Mouse (Mus musculus) CD8-positive naive resting alpha-beta T cell, adult 2 months (primary cell): Measurements from ENCODE around the gene E130308A19Rik.
"Not testable (repeated sequence)": the region's sequence is repeated elsewhere in the genome, so short reads cannot be mapped to it uniquely, and the experiment has no call there.

ENCODE experiments used
- DNase-seq, 2 experiments: peaks; one replicate each; pipeline ENCODE4 v3.0.0; 2022; ENCODE audit warnings: low read depth in 2 of 2, low spot score in 2 of 2

The E130308A19Rik gene

DNA sequence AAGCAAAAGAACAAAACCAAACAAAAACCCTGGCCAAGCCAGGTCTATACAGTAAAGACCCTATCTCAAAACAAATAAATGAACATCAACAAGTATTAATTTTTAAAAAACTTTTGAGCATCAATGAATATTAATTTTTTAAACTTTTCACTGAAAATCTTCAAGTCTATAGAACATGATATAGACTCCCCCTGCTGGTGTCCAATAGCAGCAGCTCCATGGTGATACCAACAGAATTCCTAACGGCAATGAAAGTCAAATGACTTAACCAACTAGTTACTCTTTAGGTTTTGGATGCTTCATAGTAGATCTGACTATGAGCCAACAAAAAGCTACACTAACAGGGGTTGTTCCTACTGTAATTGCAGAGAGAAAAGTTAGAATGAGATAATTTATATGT lies 154.6 kb downstream of the E130308A19Rik start:
- DNase-seq: no peak

DNA sequence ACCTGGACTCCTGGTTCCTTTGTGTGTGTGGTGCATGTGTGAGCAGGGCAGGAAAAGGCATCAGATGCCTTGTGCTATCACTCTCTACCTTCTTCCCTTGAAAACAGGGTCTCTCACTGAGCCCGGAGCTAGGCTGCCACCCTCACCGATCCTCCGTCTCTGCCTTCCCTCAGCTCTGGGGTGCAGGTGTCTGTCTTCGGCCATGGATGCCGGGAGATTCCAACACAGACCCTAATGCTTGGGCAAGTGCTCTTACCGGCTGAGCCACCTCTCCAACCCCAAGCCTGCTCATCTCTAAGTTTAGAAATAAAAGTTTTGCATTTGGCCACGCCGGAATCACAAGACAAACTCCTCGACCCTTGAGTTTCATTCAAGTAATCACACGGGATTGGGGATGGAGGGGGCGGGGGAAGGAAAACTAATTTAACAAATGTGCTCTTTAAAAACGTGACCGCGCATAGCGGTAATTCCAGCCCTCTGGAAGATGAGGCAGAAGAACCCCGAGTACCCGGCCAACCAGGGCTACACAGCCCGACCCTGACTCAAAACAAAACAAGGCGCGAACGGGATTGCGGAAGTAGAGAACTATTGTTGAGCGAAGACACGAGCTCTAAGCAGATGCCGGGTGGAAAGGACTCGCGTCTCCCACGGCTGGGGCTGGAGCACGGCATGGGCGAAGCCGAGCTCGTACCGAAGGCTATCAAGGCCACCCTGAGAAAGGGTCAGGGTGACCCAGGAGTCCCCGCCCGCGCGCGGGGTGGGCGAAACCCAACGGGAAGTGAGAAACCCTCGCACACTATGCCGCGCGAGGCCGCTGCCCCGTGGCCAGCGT lies 157.1 kb downstream of the E130308A19Rik start:
- DNase-seq: peak in 1 of 2 experiments; percentile 34

DNA sequence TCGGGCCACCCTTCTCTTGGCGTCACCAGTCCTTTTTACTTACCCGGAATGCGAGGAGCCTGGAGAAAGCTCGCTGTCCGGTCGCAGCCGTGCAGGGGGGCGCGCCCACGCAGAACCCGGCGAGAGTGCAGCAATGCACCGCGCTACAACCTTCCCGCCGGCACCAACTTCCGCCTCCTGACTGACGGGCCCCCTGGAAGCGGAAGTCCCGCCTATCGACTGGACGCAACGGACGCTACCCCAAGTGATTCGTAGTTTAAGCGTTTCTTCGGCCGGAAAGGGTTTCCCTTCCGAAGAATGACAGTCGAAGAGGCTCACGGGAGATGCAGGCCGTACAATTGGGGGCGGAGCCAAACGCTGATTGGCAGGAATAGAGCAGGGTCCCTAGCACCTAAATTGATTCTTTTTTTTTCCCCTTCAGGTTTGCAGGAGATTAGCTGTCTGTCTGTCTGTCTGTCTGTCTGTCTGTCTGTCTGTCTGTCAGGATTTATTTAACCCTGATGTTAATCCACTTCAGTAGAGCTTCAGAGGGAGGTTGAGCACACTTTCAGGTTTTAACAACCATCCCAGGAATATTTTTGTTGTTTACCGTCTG lies 157.8 kb downstream of the E130308A19Rik start:
- peak; percentile 92 to 95 for DNase-seq

DNA sequence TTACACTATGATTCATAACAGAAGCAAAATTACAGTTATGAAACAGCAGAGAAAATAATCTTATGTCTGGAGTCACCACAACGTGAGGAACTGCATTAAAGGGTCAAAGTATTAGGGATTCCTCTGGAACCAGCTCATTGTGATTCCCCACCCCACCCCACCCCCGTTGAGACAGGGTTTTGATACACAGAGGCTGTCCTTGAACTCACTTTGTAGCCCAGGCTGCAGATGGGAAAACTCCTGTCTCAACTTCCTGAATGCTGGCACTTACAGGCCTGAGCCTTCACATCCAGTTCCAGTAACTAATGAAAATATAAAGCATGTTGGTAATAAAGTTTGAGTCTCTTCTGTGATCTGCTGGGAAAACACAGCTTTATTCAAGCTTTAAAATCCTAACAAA lies 159.4 kb downstream of the E130308A19Rik start:
- no peak for DNase-seq

DNA sequence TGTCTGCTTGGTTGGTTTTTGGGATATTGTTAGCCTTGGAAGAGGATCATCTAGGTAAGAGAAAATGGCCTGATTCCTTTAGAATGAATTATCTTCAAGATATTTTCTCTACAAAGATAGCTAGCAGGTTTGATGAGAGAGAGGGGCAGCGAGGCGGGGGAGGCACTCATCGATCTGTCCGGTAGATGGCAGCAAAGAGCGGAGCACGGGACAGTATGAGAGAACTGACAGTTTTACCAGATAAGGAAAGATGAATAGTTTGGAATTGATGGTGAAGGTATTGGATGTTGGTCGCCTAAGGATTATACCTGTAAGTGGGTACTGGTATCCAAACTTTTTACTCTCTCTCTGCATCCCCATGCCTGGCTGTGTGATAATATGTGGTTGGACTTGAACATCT lies 160.7 kb downstream of the E130308A19Rik start:
- peak; percentile 74 to 81 for DNase-seq

DNA sequence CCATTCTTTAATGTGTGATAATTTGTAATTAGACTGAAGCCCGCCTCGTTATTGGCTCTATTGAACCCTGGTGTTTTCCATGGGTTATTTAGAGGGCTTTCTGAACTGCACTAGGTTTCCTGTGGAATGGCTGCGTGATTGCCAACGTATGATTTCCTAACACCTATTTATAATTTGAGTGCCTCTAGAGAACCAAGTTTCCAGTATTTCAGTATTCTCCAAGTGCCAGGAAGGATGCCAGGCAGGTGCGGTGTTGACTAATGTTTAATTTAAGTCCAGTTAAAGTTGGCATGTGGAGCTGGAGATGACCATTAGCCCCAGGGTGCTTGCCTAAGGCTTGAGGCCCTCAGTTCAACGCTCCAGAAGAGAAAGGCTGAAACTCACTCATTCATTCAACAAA lies 161.1 kb downstream of the E130308A19Rik start:
- DNase-seq: no peak

DNA sequence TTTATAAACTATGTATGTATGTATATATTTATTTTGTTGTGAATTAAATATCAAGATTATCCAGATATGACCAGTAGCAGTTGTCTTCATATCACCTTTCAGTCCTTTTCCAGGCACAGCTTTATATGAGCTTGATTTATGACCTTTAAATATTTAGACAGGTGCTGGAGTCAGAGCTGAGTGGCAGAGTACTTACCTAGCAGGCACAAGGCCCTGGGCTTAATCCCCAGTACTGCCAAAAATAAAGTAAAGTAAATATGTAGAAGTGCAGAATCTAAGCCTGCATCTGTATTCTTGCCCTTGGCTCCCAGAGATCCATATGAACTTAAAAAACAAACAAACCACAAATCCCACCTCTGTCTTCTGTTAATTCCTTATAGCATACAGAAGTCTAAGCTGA lies 163.0 kb downstream of the E130308A19Rik start:
- no peak for DNase-seq

DNA sequence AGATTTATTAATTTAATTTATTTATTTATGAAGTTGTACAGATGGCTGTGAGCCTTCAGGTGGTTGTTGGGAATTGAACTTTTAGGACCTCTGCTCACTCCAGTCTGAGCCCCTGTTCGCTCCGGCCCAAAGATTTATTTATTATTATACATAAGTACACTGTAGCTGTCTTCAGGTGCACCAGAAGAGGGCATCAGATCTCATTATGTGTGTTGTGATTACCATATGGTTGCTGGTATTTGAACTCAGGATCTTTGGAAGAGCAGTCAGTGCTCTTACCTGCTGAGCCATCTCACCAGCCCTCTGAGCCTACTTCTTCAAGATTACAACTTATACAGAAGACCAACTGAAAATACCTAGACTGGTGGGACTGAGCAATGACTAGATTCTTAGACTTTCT lies 167.6 kb downstream of the E130308A19Rik start:
- DNase-seq: not testable (repeated sequence)

DNA sequence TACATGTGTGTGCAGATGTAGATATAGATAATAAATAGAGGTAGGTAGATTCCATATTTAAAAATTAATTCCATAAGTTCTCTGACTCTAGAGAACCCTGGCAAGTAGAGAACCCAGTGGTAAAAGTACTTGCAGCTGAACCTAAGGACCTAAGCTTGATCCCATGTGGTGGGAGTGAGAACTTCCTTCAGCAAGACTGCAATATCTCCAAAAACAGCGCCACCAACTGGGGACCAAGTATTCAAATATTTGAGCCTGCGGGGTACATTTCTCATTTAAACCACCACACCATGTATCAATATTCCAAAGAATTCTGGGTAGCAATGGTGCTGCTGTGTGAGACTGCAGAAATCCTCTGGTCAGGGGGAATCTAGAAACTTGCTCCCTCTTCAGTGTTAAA lies 168.1 kb downstream of the E130308A19Rik start:
- DNase-seq: no peak

DNA sequence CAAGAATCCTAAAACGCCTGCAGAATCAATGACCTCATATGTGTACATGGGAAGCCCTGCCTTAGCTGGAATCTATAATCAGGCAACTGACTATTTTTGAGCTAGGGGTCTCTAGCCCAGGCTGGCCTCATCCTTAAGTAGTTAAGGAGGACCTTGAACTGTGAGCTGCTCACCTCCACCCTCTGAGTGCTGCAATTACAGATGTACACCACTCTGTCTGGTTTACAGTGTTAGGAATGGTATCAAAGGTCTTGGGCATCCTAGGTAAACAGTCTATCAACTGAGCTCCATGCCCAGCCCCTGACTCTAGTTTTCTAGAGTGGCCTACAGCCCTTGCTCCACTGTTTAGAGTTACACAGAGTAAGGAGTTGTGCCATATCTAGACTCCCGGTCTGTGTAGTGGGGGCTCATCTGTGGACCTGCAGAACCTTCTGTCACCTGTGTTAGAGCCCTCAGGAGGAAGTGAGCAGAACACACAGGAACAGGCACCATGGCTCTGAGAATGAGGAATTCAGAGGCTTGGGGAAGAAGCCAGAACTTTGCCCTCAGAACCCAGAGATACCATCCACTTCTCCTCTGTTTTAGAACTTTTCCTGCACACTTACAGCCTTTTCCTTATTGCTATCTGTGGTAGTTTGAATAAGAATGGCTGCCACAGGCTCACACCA lies 169.9 kb downstream of the E130308A19Rik start:
- no peak for DNase-seq

DNA sequence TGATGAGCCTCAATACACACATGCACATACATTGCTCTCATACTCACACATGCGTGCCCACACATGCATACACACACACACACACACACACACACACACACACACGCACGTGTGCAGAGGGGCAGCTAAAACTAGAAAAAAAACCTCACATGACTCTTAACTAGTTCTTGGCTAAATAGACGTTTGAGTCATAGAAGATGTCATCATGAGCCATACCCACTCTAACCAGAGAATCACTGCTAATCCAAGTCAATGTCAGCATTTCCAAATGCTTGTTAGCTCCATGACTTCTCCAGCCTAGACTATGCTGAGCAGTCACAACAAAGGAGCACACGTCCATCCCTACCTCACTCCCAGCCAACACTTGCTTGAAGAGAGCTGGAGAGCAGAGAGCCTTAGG lies 174.2 kb downstream of the E130308A19Rik start:
- no peak for DNase-seq

DNA sequence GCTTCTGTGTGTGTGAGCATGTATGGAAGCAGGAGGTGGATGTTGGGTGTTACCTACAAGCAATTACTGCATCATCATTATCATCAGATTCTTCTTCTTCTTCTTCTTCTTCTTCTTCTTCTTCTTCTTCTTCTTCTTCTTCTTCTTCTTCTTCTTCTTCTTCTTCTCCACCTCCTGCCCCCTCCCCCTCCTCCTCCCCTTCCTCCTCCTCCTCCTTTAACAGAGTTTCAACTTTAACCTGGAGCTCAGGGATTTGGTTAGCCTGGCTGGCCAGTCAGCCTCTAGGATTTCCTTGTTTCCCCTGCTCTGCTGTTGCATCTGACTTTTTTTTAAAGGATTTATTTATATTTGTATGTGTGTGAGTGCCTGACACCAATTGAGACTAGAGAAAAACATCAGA lies 175.5 kb downstream of the E130308A19Rik start, which contains the start of gene Inip:
TSS of gene Inip (minus strand) at position 101 of the 400 bp plus-strand sequence.
- DNase-seq: no peak

DNA sequence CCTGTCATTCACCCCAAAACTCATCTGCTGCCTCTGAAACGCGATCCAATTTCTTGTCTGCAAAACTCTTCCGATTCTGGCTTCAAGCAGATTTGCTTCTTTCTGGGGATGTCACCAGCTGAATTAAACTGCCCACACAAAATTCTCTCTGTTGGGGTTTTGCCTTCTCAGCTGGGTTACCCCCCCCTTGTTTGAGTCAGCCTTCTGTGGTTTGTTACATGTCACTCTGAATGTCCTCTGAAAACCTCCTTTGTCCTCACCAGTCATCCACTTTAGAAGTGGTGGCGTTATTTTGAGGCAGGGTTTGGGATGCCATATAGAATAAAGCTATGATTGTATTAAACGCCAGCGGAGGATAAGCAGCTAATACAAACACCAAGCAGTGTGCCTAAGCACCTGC lies 176.1 kb downstream of the E130308A19Rik start:
- DNase-seq: no peak

DNA sequence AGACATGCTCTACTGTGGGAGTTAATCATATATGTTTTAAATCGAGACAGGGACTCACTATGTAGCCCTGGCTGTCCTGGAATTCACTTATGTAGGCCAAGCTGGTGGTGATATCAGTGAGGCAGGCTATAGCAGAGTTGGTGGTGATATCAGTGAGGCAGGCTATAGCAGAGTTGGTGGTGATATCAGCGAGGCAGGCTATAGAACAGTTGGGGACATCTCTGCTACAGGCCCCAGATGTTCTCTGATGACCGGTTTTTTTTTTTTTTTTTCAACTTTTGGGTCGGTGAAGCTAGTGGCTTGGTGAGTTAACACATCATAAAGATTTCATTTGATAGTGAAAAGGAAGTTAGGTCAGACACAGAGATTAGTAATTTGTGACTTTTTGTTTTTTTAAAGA lies 176.8 kb downstream of the E130308A19Rik start:
- no peak for DNase-seq

DNA sequence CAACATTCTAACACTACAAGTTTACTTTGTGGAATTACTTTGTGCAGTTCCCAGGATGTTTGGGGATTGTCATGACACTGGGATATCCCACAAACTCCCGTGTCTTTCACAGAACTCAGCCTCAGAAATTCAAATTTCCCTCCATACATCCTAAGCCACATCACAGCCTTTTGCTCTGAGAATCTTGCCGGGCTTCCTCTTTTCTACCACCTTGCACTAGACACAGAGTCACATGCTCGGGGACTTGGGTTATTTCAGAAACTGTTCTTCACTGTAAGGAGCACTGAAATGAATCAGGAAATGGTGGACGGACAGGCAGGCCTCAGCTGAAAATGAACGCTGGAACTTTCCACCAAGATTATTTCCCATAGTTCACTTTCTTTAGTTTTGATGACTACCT lies 177.3 kb downstream of the E130308A19Rik start:
- peak; percentile 11 to 40 for DNase-seq

DNA sequence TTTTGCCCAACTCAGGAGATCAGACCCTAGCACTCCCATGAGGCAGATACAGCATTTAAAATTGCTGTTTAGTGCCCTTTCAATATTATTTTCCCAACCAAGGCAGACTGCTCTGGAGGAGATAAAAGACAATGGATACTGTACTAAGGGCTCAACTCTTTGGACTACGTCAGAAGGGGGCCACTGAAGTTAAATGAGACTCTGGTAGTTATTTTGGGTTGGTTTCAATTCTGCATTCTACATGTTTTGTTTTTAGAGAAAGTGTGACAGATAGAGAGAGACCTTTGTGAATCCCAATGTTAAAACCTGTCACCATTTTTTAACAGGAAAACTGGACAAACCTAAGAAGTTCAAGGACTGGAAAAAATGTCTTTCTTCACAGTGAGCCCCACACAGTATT lies 178.7 kb downstream of the E130308A19Rik start:
- no peak for DNase-seq

DNA sequence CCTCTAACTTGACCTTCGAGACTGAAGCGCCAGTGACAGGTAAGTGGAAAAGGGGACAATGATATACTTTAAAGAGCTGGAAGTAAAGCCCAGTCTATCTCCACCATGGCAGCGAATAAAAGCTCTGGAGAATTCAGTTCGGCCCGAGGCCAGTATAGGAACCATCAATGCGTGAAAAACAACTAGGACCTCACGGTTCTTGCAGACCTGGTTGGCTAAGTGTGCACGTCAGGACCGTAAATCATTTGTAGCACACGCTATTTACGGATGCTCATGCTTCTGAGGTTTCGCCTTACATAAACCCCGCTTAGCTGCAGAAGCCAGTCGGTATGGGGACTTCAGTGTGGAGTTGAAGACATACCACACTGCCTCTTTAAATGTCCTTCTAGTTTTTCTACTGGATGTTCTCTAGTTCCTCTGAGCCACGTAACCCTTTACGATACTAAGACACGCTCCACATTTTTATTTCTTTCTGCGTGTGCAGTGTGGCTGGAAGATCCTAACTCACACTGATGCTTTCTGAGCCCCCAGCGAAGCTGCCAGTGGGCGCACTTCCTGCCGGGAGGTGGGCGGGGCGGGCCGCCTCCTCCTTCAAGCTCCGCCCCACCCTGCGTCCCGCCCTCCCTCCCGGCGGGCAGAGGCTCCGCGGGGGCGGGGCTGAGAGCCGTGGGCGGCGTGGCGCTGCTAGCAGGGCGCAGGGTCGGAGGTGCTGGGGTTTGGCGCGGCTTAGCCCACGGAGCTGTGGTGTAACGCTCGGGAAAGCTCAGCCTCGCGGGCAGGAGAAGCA lies 179.4 kb downstream of the E130308A19Rik start, which contains the start of gene Snx30:
TSS of gene Snx30 (plus strand) at position 660 of the 787 bp plus-strand sequence.
- peak; percentile 83 to 85 for DNase-seq

DNA sequence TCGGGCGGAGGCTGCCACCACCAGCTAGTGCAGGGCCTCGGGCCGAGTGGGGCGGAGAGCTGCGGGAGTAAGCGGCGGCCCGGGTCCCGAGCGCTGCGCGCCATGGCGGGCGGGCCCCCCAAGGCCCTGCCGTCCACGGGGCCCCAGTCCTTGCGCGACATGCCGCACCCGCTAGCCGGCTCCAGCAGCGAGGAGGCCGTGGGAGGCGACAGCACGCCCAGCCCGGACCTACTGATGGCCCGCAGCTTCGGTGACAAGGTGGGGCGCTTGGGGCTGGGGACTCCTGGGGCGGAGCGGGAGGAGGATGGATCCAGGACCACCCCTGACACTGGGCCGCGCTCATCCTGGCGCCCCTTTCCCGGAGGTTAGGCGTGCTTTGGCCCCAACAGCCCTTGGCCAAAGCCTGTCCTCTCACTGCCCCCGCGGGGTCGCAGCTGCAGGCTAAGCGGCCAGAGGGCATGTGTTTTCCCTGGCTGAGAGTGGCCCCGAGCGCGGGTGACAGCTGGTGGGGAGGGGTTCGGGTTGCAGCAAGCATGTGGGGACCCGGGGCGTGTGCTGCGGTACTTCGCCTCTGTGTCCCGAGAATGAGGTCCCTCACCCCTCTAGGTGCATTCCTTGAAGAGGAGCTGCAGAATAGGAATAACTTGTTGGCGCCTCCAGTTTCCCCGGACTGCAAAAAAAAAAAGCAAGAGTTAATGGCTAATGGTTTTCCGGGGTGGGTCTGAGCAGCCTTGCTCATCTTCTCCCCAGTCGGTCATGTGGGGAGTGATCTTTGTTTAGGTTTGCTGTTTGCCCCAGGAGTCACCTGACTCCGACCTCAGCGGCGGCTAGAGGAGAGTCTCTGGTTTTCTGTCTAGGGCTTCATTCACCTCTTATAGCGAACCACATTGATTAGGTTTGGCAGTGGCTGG lies 180.2 kb downstream of the E130308A19Rik start:
- DNase-seq: peak; percentile 27 to 42

DNA sequence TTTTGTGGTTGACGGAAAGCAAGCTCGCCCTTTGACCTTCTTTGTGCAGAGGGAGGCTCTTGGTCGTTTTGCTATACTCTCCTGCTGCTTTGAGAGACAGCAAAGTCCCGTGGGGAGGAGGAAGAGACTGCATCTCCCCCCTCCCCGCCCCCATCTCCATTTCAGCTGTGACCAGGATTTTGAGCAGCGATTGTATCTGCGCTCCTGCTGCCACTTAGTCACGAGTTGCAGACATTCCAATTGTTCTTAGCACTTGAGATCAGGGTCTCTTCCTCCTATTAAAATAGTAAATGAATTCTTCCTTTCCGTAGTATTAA lies 180.8 kb downstream of the E130308A19Rik start:
- DNase-seq: no peak

DNA sequence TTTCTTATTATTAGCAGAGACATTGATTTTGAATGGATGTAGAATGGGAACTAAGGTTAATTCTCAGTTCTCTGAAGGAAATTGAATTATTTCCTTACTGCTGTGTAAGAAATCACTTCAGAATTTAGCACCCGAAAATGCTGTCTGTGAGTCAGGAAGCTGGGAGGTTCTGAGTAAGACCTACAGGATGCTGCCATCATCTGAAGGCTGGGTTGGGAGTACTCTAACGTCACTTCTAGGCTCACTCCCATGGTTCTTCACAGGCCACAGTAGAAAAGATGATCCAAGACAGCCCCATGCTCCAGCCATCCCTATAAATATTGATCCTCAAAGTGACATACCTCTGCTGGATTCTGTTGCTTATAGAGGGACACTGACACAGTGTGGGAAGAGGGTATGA lies 181.5 kb downstream of the E130308A19Rik start:
- DNase-seq: no peak
